ENCODE assay signal across 9 mouse cellular contexts in genomic region chr5:23410040-23410717, GRCm38 (mm10). TPM values are rescaled to one million over a fixed set of nuclear protein-coding genes. Genes with fewer than 3 reads are reported as not detected.
DNase-seq lines count a peak whose midpoint lies in the region; ATAC-seq and TF ChIP-seq lines count a peak whose summit lies in the region.
"Had no signal": no experiment of that assay in that cellular context is flagged by ENCODE, and none has a peak within 500 bp of the region (broad histone marks: within the 10 kb centered on the region; RNA-seq: fewer than 3 reads in every experiment).

No protein-coding gene starts in this region.

- peaks cover 64% of the 10 kb centered on the region for H3K79me2 ChIP-seq in CH12.LX (replicated peaks; ENCODE audit: control insufficient read depth, extremely low read depth, insufficient read depth, poor library complexity, severe bottlenecking)

- intact Hi-C loops in gastrocnemius, postnatal 14 days (cut with DNase I; ENCODE audit: low total_unique reads) = no loop called here

- WGBS in heart, embryonic 14.5 days = 45% methylated on average over 9 of the region's 9 CpGs
- whole genome bisulfite sequencing in cerebellum, adult 2 months = 56% methylated on average over 9 of the region's 9 CpGs

- ATAC-seq in heart, embryonic 14.5 days (ENCODE audit: insufficient number of reproducible peaks, insufficient read depth, low FRiP score, low read depth) = peak; percentile 29; the same call in 1 of the 2 replicates
- no peak for ATAC-seq in activated CD4-positive, CD25-positive, alpha-beta regulatory T cell, adult 4 months
- ATAC-seq: forebrain, embryonic 15.5 days had no signal

- in situ Hi-C loops in CH12.LX (cut with MboI; ENCODE audit: low pct_ligation_motif_present, low pct_unique_long_range_greater_than_20kb, low sequenced_read_pairs) = loop anchor here (25.0 kb wide), 1 partner anchor 652 kb away; no protein-coding TSS in a partner anchor

- no peak for TF ChIP-seq CTCF in CH12.LX (conservative IDR thresholded peaks at IDR 0.05 in 1 of 2, IDR thresholded peaks at IDR 0.05 in 1 of 2; ENCODE audit: low read depth in 2 of 2, low read length in 2 of 2)
- no peak for TF ChIP-seq CTCF in cerebellum, adult 2 months (IDR thresholded peaks at IDR 0.05; ENCODE audit: borderline replicate concordance, insufficient read depth, low read depth, low read length)

- peak; percentile 23 for DNase-seq in gastrocnemius, postnatal 14 days
- no peak for DNase-seq in gastrocnemius, adult 8-10 months (ENCODE audit: low spot score in 2 of 2)
- no peak for DNase-seq in CH12.LX (ENCODE audit: extremely low read depth)
- peak; percentile 62 to 78 for DNase-seq in kidney, postnatal 36 days
- DNase-seq in natural killer cell, adult 2 months (ENCODE audit: low spot score in 2 of 2) = no peak
- DNase-seq in cerebellum, adult 2 months = no peak

- no peak for TF ChIP-seq RAD21 in CH12.LX (IDR thresholded peaks at IDR 0.05; ENCODE audit: low read depth, low read length)

- H3K36me3 ChIP-seq in CH12.LX (replicated peaks in 1 of 2; ENCODE audit: control insufficient read depth in 1 of 2, insufficient read depth in 1 of 2, low read length in 1 of 2) = peaks cover 4 to 16% of the 10 kb centered on the region in 2 experiments
- peaks cover 40% of the 10 kb centered on the region for H3K36me3 ChIP-seq in heart, embryonic 14.5 days (ENCODE audit: control insufficient read depth, insufficient read depth, low read length)

- dilution Hi-C loops in CH12.LX (cut with MboI; ENCODE audit: extremely low pct_ligation_motif_present, extremely low pct_unique_long_range_greater_than_20kb, low sequenced_read_pairs) = no loop called here

- 0 out of 2 replicates have a peak overlapping the region, but pooled peaks have one; percentile 34 for H3K4me2 ChIP-seq in CH12.LX (ENCODE audit: insufficient read depth, low read depth, poor library complexity, severe bottlenecking)
- H3K4me2 ChIP-seq in heart, embryonic 14.5 days (ENCODE audit: low read length) = no peak overlapping the region; the same call in 1 of the 2 replicates
- H3K4me2 ChIP-seq: forebrain, embryonic 15.5 days had no signal

- H3K9me3 ChIP-seq in CH12.LX (replicated peaks; ENCODE audit: low read length) = no peaks in the 10 kb centered on the region
- H3K9me3 ChIP-seq in heart, embryonic 14.5 days (ENCODE audit: control insufficient read depth, low read length) = no peaks in the 10 kb centered on the region
- H3K9me3 ChIP-seq: forebrain, embryonic 15.5 days had no signal

- no peaks in the 10 kb centered on the region for H3K27me3 ChIP-seq in CH12.LX (replicated peaks)
- no peaks in the 10 kb centered on the region for H3K27me3 ChIP-seq in heart, embryonic 14.5 days (ENCODE audit: control insufficient read depth, insufficient read depth, low read length)
- H3K27me3 ChIP-seq in cerebellum, adult 2 months (ENCODE audit: control insufficient read depth, insufficient read depth, low read length) = no peaks in the 10 kb centered on the region
- H3K27me3 ChIP-seq: forebrain, embryonic 15.5 days had no signal

- 0 out of 2 replicates have a peak, but pooled peaks have one; percentile 35 for TF ChIP-seq EP300 in CH12.LX (IDR thresholded peaks at IDR 0.05; ENCODE audit: low read length)

- H3K9ac ChIP-seq in CH12.LX (ENCODE audit: insufficient read depth, low read depth) = peak overlapping the region; percentile 25
- H3K9ac ChIP-seq in heart, embryonic 14.5 days (ENCODE audit: low read length) = no peak overlapping the region
- H3K9ac ChIP-seq: forebrain, embryonic 15.5 days had no signal

- H3K27ac ChIP-seq in CH12.LX (ENCODE audit: insufficient read depth, low read depth) = peak overlapping the region; percentile 79
- peak overlapping the region; percentile 61 to 64 for H3K27ac ChIP-seq in heart, embryonic 14.5 days (replicated peaks in 1 of 2; ENCODE audit: control insufficient read depth in 1 of 2, insufficient read depth in 1 of 2, low read depth in 2 of 2, low read length in 2 of 2)
- H3K27ac ChIP-seq in cerebellum, adult 2 months (ENCODE audit: insufficient read depth, low read length) = no peak overlapping the region
- H3K27ac ChIP-seq: forebrain, embryonic 15.5 days had no signal

- TF ChIP-seq POLR2A in CH12.LX (IDR thresholded peaks at IDR 0.05; ENCODE audit: low read depth, low read length) = peak; percentile 12; the same call in 1 of the 2 replicates
- TF ChIP-seq POLR2A in cerebellum, adult 2 months (IDR thresholded peaks at IDR 0.05; ENCODE audit: borderline replicate concordance, insufficient read depth, low read length) = no peak

- no peak overlapping the region for H3K4me3 ChIP-seq in CH12.LX (replicated peaks in 1 of 3; ENCODE audit: low read depth in 2 of 3, low read length in 2 of 3, poor library complexity in 1 of 3)
- H3K4me3 ChIP-seq in heart, embryonic 14.5 days (ENCODE audit: control insufficient read depth in 1 of 2, insufficient read depth in 1 of 2, low read depth in 1 of 2, low read length in 2 of 2) = no peak overlapping the region
- no peak overlapping the region for H3K4me3 ChIP-seq in cerebellum, adult 2 months (replicated peaks; ENCODE audit: insufficient read depth, low read depth, low read length)
- H3K4me3 ChIP-seq: forebrain, embryonic 15.5 days had no signal

- H3K4me1 ChIP-seq in CH12.LX (ENCODE audit: control insufficient read depth in 1 of 2, insufficient read depth in 2 of 2) = peaks cover 39 to 91% of the 10 kb centered on the region in 2 experiments
- peaks cover 21 to 61% of the 10 kb centered on the region in 2 experiments for H3K4me1 ChIP-seq in heart, embryonic 14.5 days (ENCODE audit: control insufficient read depth in 2 of 2, insufficient read depth in 2 of 2, low read length in 2 of 2)
- H3K4me1 ChIP-seq in cerebellum, adult 2 months (ENCODE audit: control insufficient read depth, insufficient read depth, low read length) = no peaks in the 10 kb centered on the region; the same call in 1 of the 2 replicates

TF ChIP-seq in CH12.LX, 34 proteins besides CTCF, POLR2A, EP300 and RAD21:
- 0 out of 2 replicates have a peak, but pooled peaks have one; percentile 19 for TF ChIP-seq NELFE (IDR thresholded peaks at IDR 0.05; ENCODE audit: low read depth, low read length)
- 0 out of 2 replicates have a peak, but pooled peaks have one; percentile 23 for TF ChIP-seq TBP (conservative IDR thresholded peaks at IDR 0.05; ENCODE audit: low read depth, low read length)
- TF ChIP-seq CHD2 (IDR thresholded peaks at IDR 0.05; ENCODE audit: low read length) = peak; percentile 55; the same call in 1 of the 2 replicates
- no peak for TF ChIP-seq PAX5 (IDR thresholded peaks at IDR 0.05; ENCODE audit: low read length)
- TF ChIP-seq MAFK (IDR thresholded peaks at IDR 0.05; ENCODE audit: insufficient replicate concordance, low read length) = 0 out of 2 replicates have a peak, but pooled peaks have one; percentile 26
- TF ChIP-seq UBTF (IDR thresholded peaks at IDR 0.05; ENCODE audit: low read depth, low read length) = no peak
- peak; percentile 61 for TF ChIP-seq ELF1 (IDR thresholded peaks at IDR 0.05; ENCODE audit: low read depth, low read length)
- TF ChIP-seq MEF2A (IDR thresholded peaks at IDR 0.05; ENCODE audit: borderline replicate concordance, low read depth, low read length) = peak; percentile 51; the same call in 1 of the 2 replicates
- no peak for TF ChIP-seq TCF12 (IDR thresholded peaks at IDR 0.05; ENCODE audit: low read depth, low read length)
- TF ChIP-seq CHD1 (IDR thresholded peaks at IDR 0.05; ENCODE audit: low read depth, low read length) = no peak
- no peak for TF ChIP-seq SIN3A (IDR thresholded peaks at IDR 0.05; ENCODE audit: low read length)

RNA-seq across cellular contexts. Expression of gene Kmt2e, which starts 24.1 kb away (rescaled TPM):
- 10 to 100 TPM; 25.2 to 27.1 TPM for total RNA-seq in gastrocnemius, postnatal 14 days (2021)
- total RNA-seq in gastrocnemius, adult 8-10 months (2022) = 10 to 100 TPM; 23.9 to 33.7 (median 28.2) TPM
- total RNA-seq in CH12.LX (2012; rRNA removed) = 21.2 and 21.3 TPM in 2 replicates
- 7.2 and 10.2 TPM in 2 replicates for total RNA-seq in CH12.LX (2014; rRNA removed)
- 24.6 and 29.7 TPM in 2 replicates for polyA plus RNA-seq in CH12.LX (2012; ENCODE audit: insufficient read length, low read depth)
- 61.2 and 63.4 TPM in 2 replicates for polyA plus RNA-seq in heart, embryonic 14.5 days (2014; fragmentation: Nextera tagmentation; extraction: Ambion mirVana)
- polyA plus RNA-seq in activated CD4-positive, CD25-positive, alpha-beta regulatory T cell, adult 4 months (2017; shearing (Covaris generic)) = 100 to 1,000 TPM; 171 to 206 TPM
- 46.6 and 56.7 TPM in 2 replicates for polyA plus RNA-seq in cerebellum, adult 2 months (2012; rRNA removed)

Comparison
In these comparisons a context has a peak if more than half of its experiments do, and no peak if none do; other contexts are left out.
1. DNase-seq: peak in gastrocnemius, postnatal 14 days (single experiment) and kidney, postnatal 36 days (2 of 2); none in gastrocnemius, adult 8-10 months (0 of 2), CH12.LX (single experiment), natural killer cell, adult 2 months (0 of 2) and cerebellum, adult 2 months (0 of 2).